Mouse (Mus musculus) lung, adult 2 months (tissue): ENCODE results near the gene Dnajb11. TPM values are rescaled to one million over a fixed set of nuclear protein-coding genes. Genes with fewer than 3 reads are reported as not detected.

Experiments
- DNase-seq: peaks from one replicate; pipeline ENCODE4 v3.0.0; 2022
- H3K4me1 ChIP-seq: fragments of 200-500 bp; 2 replicates; pipeline ENCODE4 v1.6.1; 2011; ENCODE audit warnings: low read length; ENCODE audit not compliant: control insufficient read depth, insufficient read depth
- H3K4me3 ChIP-seq: fragments of 200-500 bp; replicated peaks from 2 replicates; pipeline ENCODE3; 2011; ENCODE audit warnings: low read depth, mild to moderate bottlenecking, control low read depth, low read length; ENCODE audit errors: extremely low read depth
- CTCF ChIP-seq: fragments of 200-500 bp; IDR thresholded peaks from 2 replicates; pipeline ENCODE4 v1.5.1; 2011; ENCODE audit warnings: mild to moderate bottlenecking, low read length, control low read depth; ENCODE audit not compliant: insufficient read depth
- POLR2A ChIP-seq: fragments of 200-500 bp; IDR thresholded peaks from 2 replicates; pipeline ENCODE4 v1.6.1; 2011; ENCODE audit warnings: low read depth, mild to moderate bottlenecking, control low read depth, low read length, borderline replicate concordance; ENCODE audit errors: extremely low read depth
- WGBS: fragments of 180-500 bp; shearing (Covaris S2); methylation state at CpG from one replicate; pipeline ENCODE4 v1.1.7; 2018; 5-methylcytosine and 5-hydroxymethylcytosine counted together
- polyA plus RNA-seq: library from polyadenylated mRNA; depleted of rRNA; stranded (reverse); fragments of >200 nt; gene quantifications from 2 replicates; pipeline ENCODE4 v1.2.3, GENCODE M21; 2012

Dnajb11 gene
- polyA plus RNA-seq, 1 experiment, result 18.1 TPM

GRCm38 (mm10) chr16:22847686-22848085, 10.0 kb upstream of the Dnajb11 start:
- H3K4me1 ChIP-seq, result peaks cover 3% of the 10 kb centered on the region; the same call in 1 of the 2 replicates
- WGBS, result 90% methylated on average over 1 of the region's 1 CpGs
- no peak overlapping the region for H3K4me3 ChIP-seq
- TF ChIP-seq CTCF (no peak), POLR2A (no peak)
- no peak for DNase-seq

DNA sequence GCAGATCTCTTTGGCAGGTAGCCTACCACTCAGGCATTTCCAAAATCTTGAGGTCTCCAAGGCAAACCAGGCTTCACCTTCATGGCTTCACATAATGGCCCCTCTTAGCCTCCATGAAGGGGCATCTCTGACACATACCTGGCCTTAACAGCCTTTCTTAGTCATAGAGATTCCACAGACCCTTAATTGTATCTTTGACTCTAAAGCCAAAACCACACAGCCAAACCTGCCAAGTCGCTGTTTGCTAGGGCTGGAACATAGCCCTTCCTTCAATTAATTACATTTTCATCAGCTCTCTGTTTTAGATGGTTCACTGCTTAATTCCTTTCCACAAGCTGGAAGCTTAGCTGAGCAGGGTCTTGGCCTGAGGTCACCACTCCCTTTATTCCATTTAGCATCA, 9.3 kb upstream of the Dnajb11 start:
- no peak for TF ChIP-seq CTCF
- no peak for TF ChIP-seq POLR2A
- 74% methylated on average over 1 of the region's 1 CpGs for WGBS
- Histone ChIP-seq H3K4me1 (peaks cover 3% of the 10 kb centered on the region; the same call in 1 of the 2 replicates), H3K4me3 (no peak overlapping the region)
- DNase-seq, result no peak

- 93% methylated on average over 4 of the region's 4 CpGs for WGBS
- DNase-seq, result no peak
- peaks cover 4% of the 10 kb centered on the region; the same call in 1 of the 2 replicates for H3K4me1 ChIP-seq
- H3K4me3 ChIP-seq, result no peak overlapping the region
- no peak for TF ChIP-seq CTCF
- no peak for TF ChIP-seq POLR2A
Observed at GRCm38 (mm10) chr16:22852709-22853108, 4.9 kb upstream of the Dnajb11 start.

- WGBS, result 9% methylated on average over 9 of the region's 9 CpGs
- peaks cover 8% of the 10 kb centered on the region for H3K4me1 ChIP-seq
- H3K4me3 ChIP-seq, result peak overlapping the region; percentile 46
- no peak for DNase-seq
- no peak for TF ChIP-seq CTCF
- no peak for TF ChIP-seq POLR2A
Observed at GRCm38 (mm10) chr16:22856773-22857172, 872 bp upstream of the Dnajb11 start.

DNA sequence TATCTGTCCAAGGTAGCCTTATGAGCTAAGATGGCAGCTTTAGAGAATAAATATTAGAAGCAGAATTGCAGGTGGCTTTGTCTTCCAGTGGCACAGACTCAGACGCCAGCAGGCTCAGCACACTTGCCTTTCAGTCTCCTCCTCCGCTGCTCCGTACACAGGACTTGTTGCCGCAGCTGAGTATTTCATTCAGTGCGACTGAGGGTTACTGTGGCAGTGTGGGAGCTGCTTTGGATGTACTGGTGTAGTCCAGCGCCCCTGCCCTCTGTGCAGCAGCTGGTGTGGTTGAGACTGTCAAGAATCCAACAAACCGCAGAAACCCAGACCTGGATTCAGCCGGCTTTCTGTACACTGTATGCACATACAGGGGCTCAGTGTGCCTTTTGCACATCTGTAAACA, 14.8 kb downstream of the Dnajb11 start:
- 96% methylated on average over 8 of the region's 8 CpGs for whole genome bisulfite sequencing
- no peak overlapping the region for H3K4me3 ChIP-seq
- no peak for DNase-seq
- no peaks in the 10 kb centered on the region for H3K4me1 ChIP-seq
- TF ChIP-seq CTCF, result no peak
- TF ChIP-seq POLR2A, result no peak

DNA sequence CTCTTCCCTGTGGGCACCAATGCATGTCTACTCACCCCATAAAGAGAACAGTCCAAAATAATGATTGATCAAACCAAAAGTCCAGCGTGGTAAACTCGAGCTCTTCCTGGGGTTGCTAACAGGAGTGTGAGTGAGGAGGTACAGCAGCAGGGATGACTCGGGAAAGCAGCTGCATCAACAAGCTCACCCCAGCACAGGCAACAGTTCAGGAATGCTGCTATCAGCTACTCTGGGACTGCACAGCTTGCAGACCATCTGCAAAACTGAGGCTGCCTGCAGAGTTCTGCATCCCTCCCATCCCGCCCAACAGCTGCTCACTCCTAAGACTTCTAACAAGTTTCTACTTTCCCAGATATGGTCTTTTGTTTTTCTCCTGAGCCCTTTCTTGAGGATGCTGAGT, 15.7 kb downstream of the Dnajb11 start:
- Histone ChIP-seq H3K4me3 (no peak overlapping the region), H3K4me1 (no peaks in the 10 kb centered on the region)
- WGBS, result 71% methylated on average over 4 of the region's 4 CpGs
- no peak for DNase-seq
- TF ChIP-seq CTCF, result no peak
- TF ChIP-seq POLR2A, result no peak

DNA sequence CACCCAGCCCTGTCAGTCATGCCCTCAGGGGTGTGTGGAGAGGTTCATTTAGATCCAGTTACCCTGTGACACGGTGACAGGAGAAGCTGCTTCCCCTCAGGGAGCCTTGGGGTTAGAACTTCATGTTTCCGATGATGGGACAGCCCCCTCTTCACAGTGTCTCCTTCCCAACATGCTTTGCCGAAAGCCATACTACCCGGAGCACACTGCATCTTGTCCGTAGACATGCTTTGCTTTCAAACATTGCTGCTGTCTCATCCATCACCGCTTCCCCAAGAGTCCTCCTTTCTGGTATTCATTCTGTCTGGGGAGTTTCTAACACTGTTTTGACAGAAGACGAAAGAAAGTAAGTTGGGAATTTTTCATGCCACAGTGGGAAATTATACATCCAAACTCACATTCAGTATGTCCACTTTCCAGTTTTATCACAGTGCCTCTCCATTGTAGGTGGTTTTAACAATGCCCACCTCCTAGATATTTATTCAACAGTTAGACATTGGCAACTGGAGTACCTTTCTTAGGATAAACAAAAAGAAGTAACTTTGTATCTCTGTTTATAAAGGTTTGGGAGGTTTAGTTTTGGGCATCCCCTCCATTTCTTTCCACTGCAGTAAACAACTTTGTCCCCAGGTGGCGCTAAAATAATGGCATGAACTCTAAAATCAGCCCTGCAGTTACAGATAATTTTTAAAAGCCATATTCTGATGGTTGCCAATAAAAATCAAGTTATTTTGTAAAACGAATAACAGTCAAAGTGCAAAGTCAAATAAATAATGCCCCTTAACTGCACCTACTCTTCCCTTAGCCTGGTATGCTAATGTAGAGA, 18.8 kb downstream of the Dnajb11 start:
- no peak for DNase-seq
- H3K4me1 ChIP-seq, result no peaks in the 10 kb centered on the region
- H3K4me3 ChIP-seq, result no peak overlapping the region
- peak; percentile 25; the same call in 1 of the 2 replicates for TF ChIP-seq CTCF
- no peak for TF ChIP-seq POLR2A
- 34% methylated on average over 9 of the region's 9 CpGs for WGBS

- DNase-seq, result no peak
- TF ChIP-seq POLR2A (no peak), CTCF (no peak)
- WGBS, result 67% methylated on average over 11 of the region's 11 CpGs
- Histone ChIP-seq H3K4me3 (no peak overlapping the region), H3K4me1 (no peaks in the 10 kb centered on the region)
Observed at GRCm38 (mm10) chr16:22877660-22878390, 20.2 kb downstream of the Dnajb11 start.

GRCm38 (mm10) chr16:22878716-22879115, 21.1 kb downstream of the Dnajb11 start:
- Histone ChIP-seq H3K4me3 (no peak overlapping the region), H3K4me1 (no peaks in the 10 kb centered on the region)
- no peak for DNase-seq
- TF ChIP-seq POLR2A (no peak), CTCF (no peak)
- 63% methylated on average over 7 of the region's 7 CpGs for WGBS
